Mouse (Mus musculus) kidney, embryonic 16.5 days (tissue): ENCODE results near the gene Ly6g6f. TPM values are rescaled to one million over a fixed set of nuclear protein-coding genes. Genes with fewer than 3 reads are reported as not detected.
"Not testable (repeated sequence)": the region's sequence is repeated elsewhere in the genome, so short reads cannot be mapped to it uniquely, and the experiment has no call there.

Experiments
- ATAC-seq: fragments of 200-750 bp; cut with Nextera tagmentation; 2 replicates; pipeline ENCODE4 v1.8.0; 2017; ENCODE audit warnings: moderate TSS enrichment; ENCODE audit not compliant: low FRiP score, low TSS enrichment
- H3K27ac ChIP-seq: fragments of 300-500 bp; sonication (generic); 2 replicates; pipeline ENCODE4 v1.5.1; 2014; ENCODE audit warnings: low read length
- H3K27me3 ChIP-seq: fragments of 300-500 bp; sonication (generic); 2 replicates; pipeline ENCODE4 v1.6.1; 2014; ENCODE audit warnings: low read length, control low read depth, mixed read lengths; ENCODE audit not compliant: insufficient read depth
- H3K36me3 ChIP-seq: fragments of 300-500 bp; sonication (generic); 2 replicates; pipeline ENCODE4 v1.6.1; 2014; ENCODE audit warnings: low read length, control low read depth, mixed read lengths; ENCODE audit not compliant: insufficient read depth
- H3K4me1 ChIP-seq: fragments of 300-500 bp; sonication (generic); 2 replicates; pipeline ENCODE4 v1.6.1; 2014; ENCODE audit warnings: low read length, control low read depth, mixed read lengths; ENCODE audit not compliant: insufficient read depth
- H3K4me2 ChIP-seq: fragments of 300-500 bp; sonication (generic); replicated peaks from 2 replicates; pipeline ENCODE4 v1.6.1; 2014; ENCODE audit warnings: low read depth, low read length
- H3K4me3 ChIP-seq: fragments of 300-500 bp; sonication (generic); 2 replicates; pipeline ENCODE4 v1.5.1; 2014; ENCODE audit warnings: mild to moderate bottlenecking, low read length
- H3K9ac ChIP-seq: fragments of 300-500 bp; sonication (generic); replicated peaks from 2 replicates; pipeline ENCODE4 v1.6.1; 2014; ENCODE audit warnings: low read length
- H3K9me3 ChIP-seq: fragments of 300-500 bp; sonication (generic); 2 replicates; pipeline ENCODE4 v1.6.1; 2016; ENCODE audit warnings: low read length, control low read depth
- WGBS: fragments of 180-500 bp; shearing (Covaris S2); extraction: QIAGEN DNeasy Blood & Tissue Kit; methylation state at CpG from one replicate; pipeline ENCODE4 v1.1.7; 2014; 5-methylcytosine and 5-hydroxymethylcytosine counted together
- polyA plus RNA-seq: library from polyadenylated mRNA; unstranded; fragments of >200 nt; fragmentation: Nextera tagmentation; extraction: Ambion mirVana; gene quantifications from 2 replicates; pipeline ENCODE4 v1.2.1, GENCODE M21; 2015

Gene Ly6g6f
- polyA plus RNA-seq, 1 experiment from 2014 or later, result not detected

- Histone ChIP-seq H3K36me3 (no peaks in the 10 kb centered on the region), H3K27ac (no peak overlapping the region), H3K4me3 (no peak overlapping the region), H3K27me3 (no peaks in the 10 kb centered on the region), H3K9me3 (no peaks in the 10 kb centered on the region), H3K4me1 (peaks cover under 1% of the 10 kb centered on the region; the same call in 1 of the 2 replicates), H3K4me2 (no peak overlapping the region), H3K9ac (no peak overlapping the region)
- ATAC-seq, result no peak
- 74% methylated on average over 6 of the region's 6 CpGs for WGBS
Measured at GRCm38 (mm10) chr17:35034896-35035295, 50.5 kb downstream of the Ly6g6f start.

- not testable (repeated sequence) for H3K36me3 ChIP-seq, H3K27ac ChIP-seq, H3K27me3 ChIP-seq, H3K4me1 ChIP-seq, H3K4me3 ChIP-seq, H3K9me3 ChIP-seq, H3K9ac ChIP-seq, H3K4me2 ChIP-seq, ATAC-seq
- 60% methylated on average over 1 of the region's 1 CpGs for WGBS
Measured at GRCm38 (mm10) chr17:35033703-35034102, 51.7 kb downstream of the Ly6g6f start.

- Histone ChIP-seq H3K4me3 (no peak overlapping the region), H3K27ac (no peak overlapping the region), H3K9ac (no peak overlapping the region), H3K4me1 (peaks cover 6% of the 10 kb centered on the region; the same call in 1 of the 2 replicates), H3K9me3 (no peaks in the 10 kb centered on the region), H3K36me3 (no peaks in the 10 kb centered on the region), H3K27me3 (no peaks in the 10 kb centered on the region), H3K4me2 (no peak overlapping the region)
- 75% methylated on average over 8 of the region's 8 CpGs for WGBS
- ATAC-seq, result no peak
Measured at GRCm38 (mm10) chr17:35032323-35032870, 53.0 kb downstream of the Ly6g6f start.

GRCm38 (mm10) chr17:35031880-35032279, 53.5 kb downstream of the Ly6g6f start:
- 81% methylated on average over 7 of the region's 7 CpGs for WGBS

GRCm38 (mm10) chr17:35031272-35031671, 54.1 kb downstream of the Ly6g6f start:
- Histone ChIP-seq H3K4me3 (no peak overlapping the region), H3K27me3 (no peaks in the 10 kb centered on the region), H3K27ac (no peak overlapping the region), H3K4me2 (no peak overlapping the region), H3K36me3 (no peaks in the 10 kb centered on the region), H3K4me1 (peaks cover 13% of the 10 kb centered on the region; the same call in 1 of the 2 replicates), H3K9me3 (no peaks in the 10 kb centered on the region), H3K9ac (no peak overlapping the region)
- WGBS, result 92% methylated on average over 11 of the region's 11 CpGs
- ATAC-seq, result no peak

More at GRCm38 (mm10) chr17:35031880-35032279, 53.5 kb downstream of the Ly6g6f start:
- ATAC-seq, result no peak
- H3K9ac ChIP-seq, result no peak overlapping the region
- no peak overlapping the region for H3K4me2 ChIP-seq
- no peaks in the 10 kb centered on the region for H3K9me3 ChIP-seq
- peaks cover 10% of the 10 kb centered on the region; the same call in 1 of the 2 replicates for H3K4me1 ChIP-seq
- no peaks in the 10 kb centered on the region for H3K36me3 ChIP-seq
- H3K4me3 ChIP-seq, result no peak overlapping the region
- no peaks in the 10 kb centered on the region for H3K27me3 ChIP-seq
- no peak overlapping the region for H3K27ac ChIP-seq

Other genes starting within 250 kb of the Ly6g6f start
- gene Stk19, start 248.7 kb downstream of the Ly6g6f start, polyA plus RNA-seq, result 31.7 and 34.7 TPM in 2 replicates
- 71.0 and 77.9 TPM in 2 replicates for gene Dxo, start 248.6 kb downstream of the Ly6g6f start, polyA plus RNA-seq
- 59.3 and 62.0 TPM in 2 replicates for gene Skiv2l, start 235.4 kb downstream of the Ly6g6f start, polyA plus RNA-seq
- 117 and 121 TPM in 2 replicates for gene Nelfe, start 235.2 kb downstream of the Ly6g6f start, polyA plus RNA-seq
- gene Cfb, start 223.1 kb downstream of the Ly6g6f start, polyA plus RNA-seq, result 15.1 and 17.3 TPM in 2 replicates
- gene Zbtb12, start 206.1 kb downstream of the Ly6g6f start, polyA plus RNA-seq, result 3.5 and 4.3 TPM in 2 replicates
- gene Gm20547, start 203.6 kb downstream of the Ly6g6f start, polyA plus RNA-seq, result not detected in 2 replicates
- gene C2, start 187.3 kb downstream of the Ly6g6f start, polyA plus RNA-seq, result 4.6 and 5.7 TPM in 2 replicates
- gene Ehmt2, start 187.1 kb downstream of the Ly6g6f start, polyA plus RNA-seq, result 89.9 and 92.8 TPM in 2 replicates
- 17.9 and 18.9 TPM in 2 replicates for gene Slc44a4, start 171.1 kb downstream of the Ly6g6f start, polyA plus RNA-seq
- gene Neu1, start 154.4 kb downstream of the Ly6g6f start, polyA plus RNA-seq, result 50.0 and 54.1 TPM in 2 replicates
- gene Hspa1b, start 126.4 kb downstream of the Ly6g6f start, polyA plus RNA-seq, result 0.76 and 0.80 TPM in 2 replicates
- not detected in 2 replicates for gene Gm20481, start 115.7 kb downstream of the Ly6g6f start, polyA plus RNA-seq
- 11.2 and 13.4 TPM in 2 replicates for gene Hspa1a, start 113.5 kb downstream of the Ly6g6f start, polyA plus RNA-seq
- 1.0 and 1.3 TPM in 2 replicates for gene Hspa1l, start 112.9 kb downstream of the Ly6g6f start, polyA plus RNA-seq
- gene Lsm2, start 103.7 kb downstream of the Ly6g6f start, polyA plus RNA-seq, result 206 and 230 TPM in 2 replicates
- 132 and 137 TPM in 2 replicates for gene Vars, start 84.6 kb downstream of the Ly6g6f start, polyA plus RNA-seq
- 0.21 and 0.31 TPM in 2 replicates for gene Vwa7, start 69.0 kb downstream of the Ly6g6f start, polyA plus RNA-seq
- gene Sapcd1, start 57.6 kb downstream of the Ly6g6f start, polyA plus RNA-seq, result 5.7 and 7.1 TPM in 2 replicates
- gene Msh5, start 38.9 kb downstream of the Ly6g6f start, polyA plus RNA-seq, result 4.5 and 6.9 TPM in 2 replicates
- gene Clic1, start 35.6 kb downstream of the Ly6g6f start, polyA plus RNA-seq, result 341 and 345 TPM in 2 replicates
- gene Ddah2, start 26.6 kb downstream of the Ly6g6f start, polyA plus RNA-seq, result 375 and 376 TPM in 2 replicates
- gene Ly6g6c, start 20.2 kb downstream of the Ly6g6f start, polyA plus RNA-seq, result not detected in 2 replicates
- 0.49 and 0.52 TPM in 2 replicates for gene Mpig6b, start 19.4 kb downstream of the Ly6g6f start, polyA plus RNA-seq
- 1.1 and 2.0 TPM in 2 replicates for gene Ly6g6e, start 8.7 kb downstream of the Ly6g6f start, polyA plus RNA-seq
- gene Ly6g6d, start 7.5 kb downstream of the Ly6g6f start, polyA plus RNA-seq, result 4.4 and 4.6 TPM in 2 replicates
- gene Abhd16a, start 3.7 kb upstream of the Ly6g6f start, polyA plus RNA-seq, result 115 and 118 TPM in 2 replicates
- not detected in 2 replicates for gene Ly6g5c, start 22.7 kb upstream of the Ly6g6f start, polyA plus RNA-seq
- gene Ly6g5b, start 29.8 kb upstream of the Ly6g6f start, polyA plus RNA-seq, result 0.89 and 1.5 TPM in 2 replicates
- 22.3 and 23.7 TPM in 2 replicates for gene Gpank1, start 35.8 kb upstream of the Ly6g6f start, polyA plus RNA-seq
- gene Csnk2b, start 36.4 kb upstream of the Ly6g6f start, polyA plus RNA-seq, result 293 and 308 TPM in 2 replicates
- gene D17H6S53E, start 40.8 kb upstream of the Ly6g6f start, polyA plus RNA-seq, result 8.5 and 12.0 TPM in 2 replicates
- gene Apom, start 46.4 kb upstream of the Ly6g6f start, polyA plus RNA-seq, result 22.2 and 27.5 TPM in 2 replicates
- 56.4 TPM in 2 replicates for gene Bag6, start 49.6 kb upstream of the Ly6g6f start, polyA plus RNA-seq
- 166 and 215 TPM in 2 replicates for gene Prrc2a, start 79.3 kb upstream of the Ly6g6f start, polyA plus RNA-seq
- 8.3 and 9.2 TPM in 2 replicates for gene Aif1, start 90.5 kb upstream of the Ly6g6f start, polyA plus RNA-seq
- gene Lst1, start 102.8 kb upstream of the Ly6g6f start, polyA plus RNA-seq, result 10.7 and 12.8 TPM in 2 replicates
- gene Ltb, start 108.8 kb upstream of the Ly6g6f start, polyA plus RNA-seq, result 0.66 and 1.2 TPM in 2 replicates
- 0.15 and 0.28 TPM in 2 replicates for gene Tnf, start 116.4 kb upstream of the Ly6g6f start, polyA plus RNA-seq
- 0.13 TPM in 1 of 2 replicates, not detected in the other for gene Lta, start 119.7 kb upstream of the Ly6g6f start, polyA plus RNA-seq
- 0.56 and 0.62 TPM in 2 replicates for gene Gm16181, start 135.2 kb upstream of the Ly6g6f start, polyA plus RNA-seq
- 5.8 and 8.5 TPM in 2 replicates for gene Atp6v1g2, start 148.1 kb upstream of the Ly6g6f start, polyA plus RNA-seq
- gene Nfkbil1, start 150.2 kb upstream of the Ly6g6f start, polyA plus RNA-seq, result 11.6 TPM in 2 replicates
- gene Ddx39b, start 156.1 kb upstream of the Ly6g6f start, polyA plus RNA-seq, result 553 and 556 TPM in 2 replicates
- 73.6 and 87.2 TPM in 2 replicates for gene H2-D1, start 177.1 kb upstream of the Ly6g6f start, polyA plus RNA-seq
- gene H2-Q1, start 234.8 kb upstream of the Ly6g6f start, polyA plus RNA-seq, result not detected in 2 replicates